Mouse (Mus musculus) embryonic facial prominence, embryonic 11.5 days (tissue): ENCODE results near the gene Iqce. TPM values are rescaled to one million over a fixed set of nuclear protein-coding genes. Genes with fewer than 3 reads are reported as not detected.
A peak's percentile ranks its signal among the peaks of the same experiment; 100 is the strongest.

Experiments used
- ATAC-seq: fragments of 200-750 bp; cut with Nextera tagmentation; replicated peaks from 2 replicates; pipeline ENCODE4 v1.8.0; 2017; ENCODE audit warnings: low read depth; ENCODE audit not compliant: insufficient number of reproducible peaks, low FRiP score, low TSS enrichment
- DNase-seq: peaks from one replicate; pipeline ENCODE4 v3.0.0-alpha.2; 2015; ENCODE audit warnings: low spot score
- H3K27ac ChIP-seq: fragments of 300-500 bp; sonication (generic); replicated peaks from 2 replicates; pipeline ENCODE4 v1.5.1; 2014; ENCODE audit warnings: mild to moderate bottlenecking, low read depth, low read length, control low read depth
- H3K27me3 ChIP-seq: fragments of 300-500 bp; sonication (generic); 2 replicates; pipeline ENCODE4 v1.6.1; 2014; ENCODE audit warnings: mild to moderate bottlenecking, low read length, moderate library complexity, mixed read lengths; ENCODE audit not compliant: control insufficient read depth, insufficient read depth
- H3K36me3 ChIP-seq: fragments of 300-500 bp; sonication (generic); replicated peaks from 2 replicates; pipeline ENCODE4 v1.6.1; 2014; ENCODE audit warnings: low read depth, mild to moderate bottlenecking, low read length, moderate library complexity, mixed read lengths; ENCODE audit not compliant: control insufficient read depth, insufficient read depth
- H3K4me1 ChIP-seq: fragments of 300-500 bp; sonication (generic); 2 replicates; pipeline ENCODE4 v1.6.1; 2014; ENCODE audit warnings: low read length, mixed read lengths; ENCODE audit not compliant: control insufficient read depth, insufficient read depth
- H3K4me2 ChIP-seq: fragments of 300-500 bp; sonication (generic); 2 replicates; pipeline ENCODE4 v1.6.1; 2014; ENCODE audit warnings: low read depth, mild to moderate bottlenecking, control low read depth, low read length, moderate library complexity
- H3K4me3 ChIP-seq: fragments of 300-500 bp; sonication (generic); 2 replicates; pipeline ENCODE4 v1.5.1; 2014; ENCODE audit warnings: low read depth, low read length, control low read depth
- H3K9ac ChIP-seq: fragments of 300-500 bp; sonication (generic); replicated peaks from 2 replicates; pipeline ENCODE4 v1.6.1; 2014; ENCODE audit warnings: mild to moderate bottlenecking, control low read depth, low read length
- H3K9me3 ChIP-seq: fragments of 300-500 bp; sonication (generic); replicated peaks from 2 replicates; pipeline ENCODE4 v1.6.1; 2016; ENCODE audit warnings: mild to moderate bottlenecking, low read length, inconsistent platforms, mixed read lengths; ENCODE audit not compliant: control insufficient read depth
- WGBS: fragments of 180-500 bp; shearing (Covaris S2); extraction: QIAGEN DNeasy Blood & Tissue Kit; methylation state at CpG from one replicate; pipeline ENCODE4 v1.1.7; 2014; 5-methylcytosine and 5-hydroxymethylcytosine counted together
- polyA plus RNA-seq: library from polyadenylated mRNA; unstranded; fragments of >200 nt; fragmentation: Nextera tagmentation; extraction: Ambion mirVana; gene quantifications from 2 replicates; pipeline ENCODE4 v1.2.1, GENCODE M21; 2014

The Iqce gene
- polyA plus RNA-seq, 1 experiment from 2014 or later: 13.5 TPM

DNA sequence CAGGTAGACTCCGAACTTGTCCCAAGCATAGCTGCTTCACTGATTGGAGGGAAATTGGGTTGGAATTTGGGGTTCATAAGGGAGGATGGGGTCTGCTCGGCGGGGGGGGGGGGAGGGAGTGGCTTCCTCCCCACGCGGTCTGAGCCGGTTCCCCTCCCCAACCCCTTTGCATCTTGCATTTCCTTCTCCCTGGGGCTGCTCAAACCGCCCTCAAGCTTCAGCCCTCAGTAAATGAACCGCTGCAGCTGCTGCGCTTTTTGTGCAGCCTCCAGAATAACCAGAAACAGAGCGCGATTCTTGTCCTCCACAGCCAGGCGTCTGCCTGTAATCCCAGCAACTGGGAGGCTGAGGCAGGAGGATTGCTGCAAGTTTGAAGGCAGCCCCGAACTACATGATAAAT, 34.0 kb upstream of the Iqce start:
- Histone ChIP-seq H3K36me3 (no peaks in the 10 kb centered on the region), H3K27me3 (peaks cover 9% of the 10 kb centered on the region), H3K4me1 (peaks cover 3% of the 10 kb centered on the region; the same call in 1 of the 2 replicates), H3K27ac (no peak overlapping the region), H3K9ac (no peak overlapping the region), H3K4me2 (no peak overlapping the region), H3K4me3 (peak overlapping the region; percentile 26; the same call in 1 of the 2 replicates), H3K9me3 (no peaks in the 10 kb centered on the region)
- ATAC-seq (no peak), DNase-seq (peak; percentile 19)
- 14% methylated on average over 13 of the region's 13 CpGs for WGBS

- Histone ChIP-seq H3K9me3 (no peaks in the 10 kb centered on the region), H3K27me3 (peaks cover 9% of the 10 kb centered on the region), H3K36me3 (no peaks in the 10 kb centered on the region), H3K27ac (no peak overlapping the region), H3K4me2 (peak overlapping the region; percentile 54), H3K4me1 (peaks cover 3% of the 10 kb centered on the region; the same call in 1 of the 2 replicates), H3K4me3 (peak overlapping the region; percentile 26), H3K9ac (no peak overlapping the region; the same call in 1 of the 2 replicates)
- under 1% methylated on average over 22 of the region's 22 CpGs for WGBS
- ATAC-seq (no peak), DNase-seq (peak; percentile 47)
Measured at GRCm38 (mm10) chr5:140735297-140735696, 33.1 kb upstream of the Iqce start.

DNA sequence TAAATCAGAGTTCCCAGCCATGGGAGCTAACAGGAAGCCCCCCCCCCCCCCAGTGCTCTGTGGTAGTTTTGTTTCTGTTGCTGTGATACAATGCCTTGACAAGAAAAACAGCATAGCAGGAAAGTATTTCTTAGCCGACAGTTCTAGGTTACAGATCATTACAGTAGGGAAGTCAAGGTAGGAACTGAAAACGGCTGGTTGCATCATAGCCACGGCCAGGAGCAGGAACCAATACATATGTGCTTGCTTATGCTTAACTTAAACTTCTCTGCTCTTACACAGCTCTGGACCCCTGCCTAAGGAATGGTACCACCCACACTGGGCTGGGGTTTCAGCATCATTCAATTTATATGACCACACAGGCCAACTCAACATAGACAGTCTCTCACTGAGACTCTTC, 31.2 kb upstream of the Iqce start:
- DNase-seq: no peak
- WGBS: 73% methylated on average over 3 of the region's 3 CpGs
- peaks cover 9% of the 10 kb centered on the region for H3K27me3 ChIP-seq
- no peaks in the 10 kb centered on the region for H3K9me3 ChIP-seq
- no peak overlapping the region for H3K4me2 ChIP-seq
- no peak overlapping the region for H3K4me3 ChIP-seq
- no peaks in the 10 kb centered on the region for H3K36me3 ChIP-seq
- no peak for ATAC-seq
- no peak overlapping the region for H3K27ac ChIP-seq
- H3K9ac ChIP-seq: no peak overlapping the region
- H3K4me1 ChIP-seq: peaks cover 3% of the 10 kb centered on the region; the same call in 1 of the 2 replicates

DNA sequence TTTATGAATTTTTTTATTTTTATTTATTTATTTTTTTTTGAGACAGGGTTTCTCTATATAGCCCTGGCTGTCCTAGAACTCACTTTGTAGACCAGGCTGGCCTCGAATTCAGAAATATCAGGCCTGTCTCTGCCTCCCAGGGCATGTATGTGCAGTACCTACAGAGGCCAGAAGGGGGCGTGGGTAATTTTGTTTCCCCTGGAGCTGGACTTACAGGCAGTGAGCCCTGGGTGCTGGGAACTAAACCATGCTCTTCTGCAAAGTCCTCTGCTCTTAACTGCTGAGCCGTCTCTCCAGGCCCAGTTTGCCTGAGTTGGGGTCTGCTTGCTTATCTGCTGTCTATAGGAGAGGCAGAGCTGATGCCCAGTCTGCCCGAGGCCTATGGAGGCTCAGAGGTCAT, 30.0 kb upstream of the Iqce start:
- DNase-seq: no peak
- Histone ChIP-seq H3K9ac (no peak overlapping the region), H3K36me3 (no peaks in the 10 kb centered on the region), H3K27ac (no peak overlapping the region), H3K9me3 (no peaks in the 10 kb centered on the region), H3K4me2 (no peak overlapping the region), H3K27me3 (peaks cover 9% of the 10 kb centered on the region), H3K4me3 (no peak overlapping the region), H3K4me1 (peaks cover 3% of the 10 kb centered on the region; the same call in 1 of the 2 replicates)
- ATAC-seq: no peak
- 66% methylated on average over 4 of the region's 4 CpGs for WGBS

GRCm38 (mm10) chr5:140731040-140731797, 29.0 kb upstream of the Iqce start:
- no peaks in the 10 kb centered on the region for H3K9me3 ChIP-seq
- 84% methylated on average over 11 of the region's 11 CpGs for WGBS
- no peak overlapping the region for H3K9ac ChIP-seq
- H3K27me3 ChIP-seq: peaks cover 9% of the 10 kb centered on the region
- ATAC-seq: no peak
- H3K4me2 ChIP-seq: no peak overlapping the region
- no peaks in the 10 kb centered on the region for H3K36me3 ChIP-seq
- DNase-seq: no peak
- H3K4me1 ChIP-seq: peaks cover 3% of the 10 kb centered on the region; the same call in 1 of the 2 replicates
- H3K27ac ChIP-seq: no peak overlapping the region
- H3K4me3 ChIP-seq: no peak overlapping the region

GRCm38 (mm10) chr5:140726946-140727740, 25.0 kb upstream of the Iqce start:
- H3K27ac ChIP-seq: no peak overlapping the region
- DNase-seq: no peak
- no peak for ATAC-seq
- H3K4me1 ChIP-seq: no peaks in the 10 kb centered on the region
- H3K9me3 ChIP-seq: no peaks in the 10 kb centered on the region
- WGBS: 81% methylated on average over 17 of the region's 17 CpGs
- H3K9ac ChIP-seq: no peak overlapping the region
- H3K27me3 ChIP-seq: no peaks in the 10 kb centered on the region
- H3K36me3 ChIP-seq: no peaks in the 10 kb centered on the region
- no peak overlapping the region for H3K4me3 ChIP-seq
- H3K4me2 ChIP-seq: no peak overlapping the region

DNA sequence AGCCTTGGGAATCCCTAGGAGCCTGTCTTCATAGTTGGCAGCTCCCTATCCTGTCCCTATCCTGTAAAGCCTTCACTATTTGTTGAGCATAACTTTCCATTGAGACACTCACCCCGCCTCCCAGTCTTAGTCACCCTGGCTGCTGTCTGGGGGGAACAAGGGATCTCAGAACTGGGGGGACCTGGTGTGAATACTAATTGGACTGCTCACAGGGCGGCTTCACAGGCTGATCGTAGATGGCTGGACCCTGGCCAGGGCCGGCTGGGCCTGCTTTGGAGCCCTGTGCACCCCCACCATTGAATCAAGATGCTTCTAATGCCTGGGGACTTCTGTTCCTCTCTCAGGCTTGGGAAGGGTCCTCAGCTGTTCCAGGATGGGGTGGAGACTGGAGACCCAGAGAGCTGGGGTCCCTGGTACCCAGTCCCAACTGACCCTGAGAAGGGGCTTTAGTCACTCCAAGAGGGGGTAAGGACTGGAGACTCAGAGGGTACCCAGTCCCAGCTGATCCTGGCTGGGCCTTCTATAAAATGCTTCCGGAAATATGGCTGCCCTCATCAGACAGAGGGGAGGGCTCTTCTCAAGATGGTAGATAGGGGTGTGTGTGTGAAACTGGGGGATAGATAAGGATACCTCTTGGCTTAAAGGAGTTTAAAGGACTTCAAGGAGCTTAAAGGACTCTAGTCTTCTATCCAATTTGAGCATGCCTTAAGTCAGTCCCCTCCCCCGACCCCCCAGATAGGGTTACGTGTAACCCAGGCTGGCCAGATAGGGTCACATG, 24.1 kb upstream of the Iqce start:
- no peak overlapping the region for H3K4me3 ChIP-seq

More for the DNA sequence above, 24.1 kb upstream of the Iqce start:
- ATAC-seq (0 out of 2 replicates have a peak, but pooled peaks have one; percentile 10), DNase-seq (no peak)
- Histone ChIP-seq H3K9me3 (no peaks in the 10 kb centered on the region), H3K4me2 (no peak overlapping the region), H3K4me1 (no peaks in the 10 kb centered on the region), H3K9ac (no peak overlapping the region), H3K36me3 (no peaks in the 10 kb centered on the region), H3K27ac (no peak overlapping the region), H3K27me3 (no peaks in the 10 kb centered on the region)
- WGBS: 76% methylated on average over 7 of the region's 7 CpGs
